Mouse (Mus musculus) embryonic facial prominence, embryonic 13.5 days (tissue): ENCODE data around the gene Mast4. TPM values are rescaled to one million over a fixed set of nuclear protein-coding genes. Genes with fewer than 3 reads are reported as not detected.

Experiments
- ATAC-seq: fragments of 200-750 bp; cut with Nextera tagmentation; 2 replicates; pipeline ENCODE4 v1.8.0; 2017; ENCODE audit warnings: low read depth; ENCODE audit not compliant: insufficient number of reproducible peaks, insufficient read depth, low FRiP score, low TSS enrichment
- H3K27ac ChIP-seq: fragments of 300-500 bp; sonication (generic); 2 replicates; pipeline ENCODE4 v1.5.1; 2015; ENCODE audit warnings: moderate library complexity, mild to moderate bottlenecking, inconsistent platforms
- H3K27me3 ChIP-seq: fragments of 300-500 bp; sonication (generic); 2 replicates; pipeline ENCODE4 v1.6.1; 2015; ENCODE audit warnings: mild to moderate bottlenecking, inconsistent platforms
- H3K36me3 ChIP-seq: fragments of 300-500 bp; sonication (generic); 2 replicates; pipeline ENCODE4 v1.6.1; 2015; ENCODE audit warnings: mild to moderate bottlenecking, inconsistent platforms
- H3K4me1 ChIP-seq: fragments of 300-500 bp; sonication (generic); 2 replicates; pipeline ENCODE4 v1.6.1; 2015; ENCODE audit warnings: inconsistent platforms
- H3K4me2 ChIP-seq: fragments of 300-500 bp; sonication (generic); 2 replicates; pipeline ENCODE4 v1.6.1; 2015; ENCODE audit warnings: moderate library complexity, mild to moderate bottlenecking, inconsistent platforms
- H3K4me3 ChIP-seq: fragments of 300-500 bp; sonication (generic); 2 replicates; pipeline ENCODE4 v1.5.1; 2015; ENCODE audit warnings: mild to moderate bottlenecking, inconsistent platforms
- H3K9ac ChIP-seq: fragments of 300-500 bp; sonication (generic); 2 replicates; pipeline ENCODE4 v1.6.1; 2015; ENCODE audit warnings: mild to moderate bottlenecking, inconsistent platforms
- H3K9me3 ChIP-seq: fragments of 300-500 bp; sonication (generic); 2 replicates; pipeline ENCODE4 v1.6.1; 2016; ENCODE audit warnings: inconsistent platforms
- WGBS: fragments of 180-500 bp; shearing (Covaris S2); methylation state at CpG from one replicate; pipeline ENCODE4 v1.1.7; 2015; ENCODE audit warnings: mixed read lengths; 5-methylcytosine and 5-hydroxymethylcytosine counted together
- polyA plus RNA-seq: library from polyadenylated mRNA; unstranded; fragments of >200 nt; fragmentation: Nextera tagmentation; extraction: Ambion mirVana; gene quantifications from 2 replicates; pipeline ENCODE4 v1.2.1, GENCODE M21; 2015

Mast4 gene
- polyA plus RNA-seq, 1 experiment from 2014 or later, result 28.6 TPM

GRCm38 (mm10) chr13:102933702-102934101, 400.6 kb downstream of the Mast4 start:
- no peak for ATAC-seq
- H3K27ac ChIP-seq, result no peak overlapping the region
- WGBS, result 84% methylated on average over 5 of the region's 5 CpGs
- no peaks in the 10 kb centered on the region for H3K27me3 ChIP-seq
- H3K36me3 ChIP-seq, result no peaks in the 10 kb centered on the region
- H3K4me3 ChIP-seq, result no peak overlapping the region
- no peaks in the 10 kb centered on the region for H3K4me1 ChIP-seq
- no peaks in the 10 kb centered on the region for H3K9me3 ChIP-seq
- H3K9ac ChIP-seq, result no peak overlapping the region
- no peak overlapping the region for H3K4me2 ChIP-seq

GRCm38 (mm10) chr13:102932434-102932833, 401.9 kb downstream of the Mast4 start:
- Histone ChIP-seq H3K9ac (no peak overlapping the region), H3K9me3 (no peaks in the 10 kb centered on the region), H3K4me3 (no peak overlapping the region), H3K4me2 (no peak overlapping the region), H3K27ac (no peak overlapping the region), H3K27me3 (no peaks in the 10 kb centered on the region), H3K4me1 (no peaks in the 10 kb centered on the region), H3K36me3 (no peaks in the 10 kb centered on the region)
- no peak for ATAC-seq
- WGBS, result 65% methylated on average over 9 of the region's 9 CpGs

GRCm38 (mm10) chr13:102931951-102932350, 402.3 kb downstream of the Mast4 start:
- no peaks in the 10 kb centered on the region for H3K36me3 ChIP-seq
- no peaks in the 10 kb centered on the region for H3K4me1 ChIP-seq
- 98% methylated on average over 1 of the region's 1 CpGs for WGBS
- H3K9ac ChIP-seq, result no peak overlapping the region
- H3K4me3 ChIP-seq, result no peak overlapping the region
- no peaks in the 10 kb centered on the region for H3K9me3 ChIP-seq
- H3K27me3 ChIP-seq, result no peaks in the 10 kb centered on the region
- no peak overlapping the region for H3K4me2 ChIP-seq
- ATAC-seq, result no peak
- no peak overlapping the region for H3K27ac ChIP-seq

- no peak overlapping the region for H3K9ac ChIP-seq
- no peak for ATAC-seq
- H3K27me3 ChIP-seq, result no peaks in the 10 kb centered on the region
- 83% methylated on average over 7 of the region's 7 CpGs for WGBS
- H3K9me3 ChIP-seq, result no peaks in the 10 kb centered on the region
- no peak overlapping the region for H3K27ac ChIP-seq
- no peak overlapping the region for H3K4me3 ChIP-seq
- H3K36me3 ChIP-seq, result no peaks in the 10 kb centered on the region
- no peak overlapping the region for H3K4me2 ChIP-seq
- H3K4me1 ChIP-seq, result no peaks in the 10 kb centered on the region
These were observed 408.3 kb downstream of the Mast4 start for GRCm38 (mm10) chr13:102925844-102926598.

- WGBS, result 91% methylated on average over 7 of the region's 7 CpGs
These were observed 414.6 kb downstream of the Mast4 start for GRCm38 (mm10) chr13:102919741-102920140.

GRCm38 (mm10) chr13:102918616-102919015, 415.7 kb downstream of the Mast4 start:
- WGBS, result 27% methylated on average over 4 of the region's 4 CpGs
- Histone ChIP-seq H3K27me3 (no peaks in the 10 kb centered on the region), H3K36me3 (no peaks in the 10 kb centered on the region), H3K4me3 (no peak overlapping the region), H3K4me2 (no peak overlapping the region), H3K27ac (no peak overlapping the region), H3K9ac (no peak overlapping the region), H3K4me1 (peaks cover 7% of the 10 kb centered on the region), H3K9me3 (no peaks in the 10 kb centered on the region)
- ATAC-seq, result no peak

More at GRCm38 (mm10) chr13:102919741-102920140, 414.6 kb downstream of the Mast4 start:
- Histone ChIP-seq H3K4me2 (no peak overlapping the region), H3K36me3 (no peaks in the 10 kb centered on the region), H3K4me3 (no peak overlapping the region), H3K4me1 (peaks cover 7% of the 10 kb centered on the region), H3K27ac (no peak overlapping the region), H3K9ac (no peak overlapping the region), H3K9me3 (no peaks in the 10 kb centered on the region), H3K27me3 (no peaks in the 10 kb centered on the region)
- ATAC-seq, result no peak

GRCm38 (mm10) chr13:102915341-102915740, 419.0 kb downstream of the Mast4 start:
- Histone ChIP-seq H3K27ac (no peak overlapping the region), H3K9ac (no peak overlapping the region), H3K4me3 (no peak overlapping the region), H3K36me3 (no peaks in the 10 kb centered on the region), H3K9me3 (no peaks in the 10 kb centered on the region), H3K4me1 (peaks cover 14% of the 10 kb centered on the region), H3K27me3 (no peaks in the 10 kb centered on the region), H3K4me2 (no peak overlapping the region)
- ATAC-seq, result no peak
- WGBS, result 72% methylated on average over 1 of the region's 1 CpGs

- Histone ChIP-seq H3K4me1 (peaks cover 14% of the 10 kb centered on the region), H3K4me3 (no peak overlapping the region), H3K9me3 (no peaks in the 10 kb centered on the region), H3K36me3 (no peaks in the 10 kb centered on the region), H3K27ac (no peak overlapping the region), H3K27me3 (no peaks in the 10 kb centered on the region), H3K9ac (no peak overlapping the region), H3K4me2 (no peak overlapping the region)
- no peak for ATAC-seq
These were observed 419.5 kb downstream of the Mast4 start for GRCm38 (mm10) chr13:102914800-102915199.

GRCm38 (mm10) chr13:102913919-102914318, 420.4 kb downstream of the Mast4 start:
- H3K4me2 ChIP-seq, result no peak overlapping the region
- H3K9me3 ChIP-seq, result no peaks in the 10 kb centered on the region
- H3K36me3 ChIP-seq, result no peaks in the 10 kb centered on the region
- no peak overlapping the region for H3K9ac ChIP-seq
- no peak overlapping the region for H3K4me3 ChIP-seq
- H3K27ac ChIP-seq, result no peak overlapping the region
- peaks cover 14% of the 10 kb centered on the region for H3K4me1 ChIP-seq
- no peak for ATAC-seq
- WGBS, result 79% methylated on average over 2 of the region's 2 CpGs
- no peaks in the 10 kb centered on the region for H3K27me3 ChIP-seq

- H3K27me3 ChIP-seq, result no peaks in the 10 kb centered on the region
- H3K9ac ChIP-seq, result no peak overlapping the region
- no peaks in the 10 kb centered on the region for H3K9me3 ChIP-seq
- H3K27ac ChIP-seq, result no peak overlapping the region
- no peak overlapping the region for H3K4me2 ChIP-seq
- H3K4me3 ChIP-seq, result no peak overlapping the region
- H3K4me1 ChIP-seq, result peaks cover 11% of the 10 kb centered on the region; the same call in 1 of the 2 replicates
- WGBS, result 53% methylated on average over 12 of the region's 12 CpGs
- no peak for ATAC-seq
- H3K36me3 ChIP-seq, result no peaks in the 10 kb centered on the region
These were observed 421.4 kb downstream of the Mast4 start for GRCm38 (mm10) chr13:102912867-102913266.

GRCm38 (mm10) chr13:102909654-102910418, 424.5 kb downstream of the Mast4 start:
- Histone ChIP-seq H3K27ac (no peak overlapping the region), H3K4me2 (no peak overlapping the region), H3K27me3 (no peaks in the 10 kb centered on the region), H3K4me1 (peaks cover 15% of the 10 kb centered on the region), H3K36me3 (no peaks in the 10 kb centered on the region), H3K9me3 (no peaks in the 10 kb centered on the region), H3K9ac (no peak overlapping the region), H3K4me3 (no peak overlapping the region)
- no peak for ATAC-seq
- 85% methylated on average over 5 of the region's 5 CpGs for WGBS

GRCm38 (mm10) chr13:102906661-102907009, 427.7 kb downstream of the Mast4 start:
- H3K9ac ChIP-seq, result peak overlapping the region; percentile 81
- H3K27me3 ChIP-seq, result no peaks in the 10 kb centered on the region
- no peaks in the 10 kb centered on the region for H3K36me3 ChIP-seq
- H3K4me3 ChIP-seq, result peak overlapping the region; percentile 65
- no peak for ATAC-seq
- WGBS, result 6% methylated on average over 9 of the region's 9 CpGs
- peak overlapping the region; percentile 88; the same call in 1 of the 2 replicates for H3K27ac ChIP-seq
- no peaks in the 10 kb centered on the region for H3K9me3 ChIP-seq
- peak overlapping the region; percentile 76 for H3K4me2 ChIP-seq
- H3K4me1 ChIP-seq, result peaks cover 20% of the 10 kb centered on the region
